Mouse (Mus musculus) CH12.LX (cell line): ENCODE measurements around the gene Kcnj10.

Experiments
- CTCF ChIP-seq, 2 experiments: IDR thresholded peaks in 1 of 2; conservative IDR thresholded peaks in 1 of 2; 2 replicates each; pipeline ENCODE4 v1.5.1; 2011 to 2012; ENCODE audit warnings: low read depth in 2 of 2, low read length in 2 of 2, improper control_type of control experiment in 1 of 2, inconsistent platforms in 1 of 2, mild to moderate bottlenecking in 1 of 2, moderate library complexity in 1 of 2
- ELF1 ChIP-seq: IDR thresholded peaks from 2 replicates; pipeline ENCODE4 v1.6.1; 2014; ENCODE audit warnings: low read depth, mild to moderate bottlenecking, inconsistent platforms, low read length, improper control_type of control experiment
- EP300 ChIP-seq: IDR thresholded peaks from 2 replicates; pipeline ENCODE4 v1.6.1; 2011; ENCODE audit warnings: low read length, improper control_type of control experiment
- HCFC1 ChIP-seq: IDR thresholded peaks from 2 replicates; pipeline ENCODE4 v1.6.1; 2012; ENCODE audit warnings: low read depth, mild to moderate bottlenecking, inconsistent platforms, low read length, improper control_type of control experiment
- JUND ChIP-seq: conservative IDR thresholded peaks from 2 replicates; pipeline ENCODE4 v1.6.1; 2011; ENCODE audit warnings: low read depth, low read length, improper control_type of control experiment
- KAT2A ChIP-seq: IDR thresholded peaks from 2 replicates; pipeline ENCODE4 v1.6.1; 2012; ENCODE audit warnings: low read length, improper control_type of control experiment, inconsistent platforms; ENCODE audit not compliant: insufficient replicate concordance
- NRF1 ChIP-seq: IDR thresholded peaks from 2 replicates; pipeline ENCODE4 v1.6.1; 2014; ENCODE audit warnings: low read depth, mild to moderate bottlenecking, inconsistent platforms, low read length, improper control_type of control experiment, moderate library complexity
- POLR2AphosphoS2 ChIP-seq: IDR thresholded peaks from 2 replicates; pipeline ENCODE4 v1.6.1; 2011; ENCODE audit warnings: low read depth, low read length, improper control_type of control experiment
- RCOR1 ChIP-seq: conservative IDR thresholded peaks from 2 replicates; pipeline ENCODE4 v1.6.1; 2012; ENCODE audit warnings: low read depth, mild to moderate bottlenecking, inconsistent platforms, low read length, improper control_type of control experiment
- SMC3 ChIP-seq: IDR thresholded peaks from 2 replicates; pipeline ENCODE4 v1.6.1; 2011; ENCODE audit warnings: low read depth, low read length, improper control_type of control experiment
- ZKSCAN1 ChIP-seq: IDR thresholded peaks from 2 replicates; pipeline ENCODE4 v1.6.1; 2012; ENCODE audit warnings: low read depth, inconsistent platforms, low read length, improper control_type of control experiment, borderline replicate concordance
- ZNF384 ChIP-seq: IDR thresholded peaks from 2 replicates; pipeline ENCODE4 v1.6.1; 2012; ENCODE audit warnings: low read depth, low read length, improper control_type of control experiment, inconsistent platforms

GRCm38 (mm10) chr1:172292880-172293279 lies 48.1 kb upstream of the Kcnj10 start:
- TF ChIP-seq CTCF (conservative IDR thresholded peaks at IDR 0.05 in 1 of 2, IDR thresholded peaks at IDR 0.05 in 1 of 2; ENCODE audit: low read depth in 2 of 2, low read length in 2 of 2) (no peak), NRF1 (no peak), ELF1 (no peak), ZKSCAN1 (no peak), KAT2A (no peak), RCOR1 (no peak), EP300 (no peak), JUND (no peak), POLR2AphosphoS2 (no peak), ZNF384 (no peak), HCFC1 (no peak), SMC3 (no peak)
